Mouse (Mus musculus) forebrain, embryonic 11.5 days (tissue): ENCODE data around the gene Srsf7. TPM values are rescaled to one million over a fixed set of nuclear protein-coding genes. Genes with fewer than 3 reads are reported as not detected.
"Not testable (repeated sequence)": the region's sequence is repeated elsewhere in the genome, so short reads cannot be mapped to it uniquely, and the experiment has no call there.

ENCODE experiments used
- ATAC-seq: fragments of 200-750 bp; cut with Nextera tagmentation; replicated peaks from 2 replicates; pipeline ENCODE4 v1.8.0; 2017; ENCODE audit warnings: moderate TSS enrichment; ENCODE audit not compliant: low FRiP score
- DNase-seq: peaks from one replicate; pipeline ENCODE4 v3.0.0-alpha.2; 2017; ENCODE audit warnings: low spot score
- H3K27ac ChIP-seq: fragments of 300-500 bp; sonication (generic); 2 replicates; pipeline ENCODE4 v1.5.1; 2014; ENCODE audit warnings: low read depth, low read length
- H3K27me3 ChIP-seq: fragments of 300-500 bp; sonication (generic); 2 replicates; pipeline ENCODE4 v1.6.1; 2014; ENCODE audit warnings: mild to moderate bottlenecking, low read length, mixed read lengths; ENCODE audit not compliant: control insufficient read depth, insufficient read depth
- H3K36me3 ChIP-seq: fragments of 300-500 bp; sonication (generic); 2 replicates; pipeline ENCODE4 v1.6.1; 2014; ENCODE audit warnings: mild to moderate bottlenecking, low read length, moderate library complexity, mixed read lengths; ENCODE audit not compliant: control insufficient read depth, insufficient read depth
- H3K4me1 ChIP-seq: fragments of 300-500 bp; sonication (generic); replicated peaks from 2 replicates; pipeline ENCODE4 v1.6.1; 2014; ENCODE audit warnings: low read length, mixed read lengths; ENCODE audit not compliant: control insufficient read depth, insufficient read depth
- H3K4me2 ChIP-seq: fragments of 300-500 bp; sonication (generic); 2 replicates; pipeline ENCODE4 v1.6.1; 2014; ENCODE audit warnings: low read depth, mild to moderate bottlenecking, low read length, moderate library complexity, mixed read lengths; ENCODE audit not compliant: severe bottlenecking
- H3K4me3 ChIP-seq: fragments of 300-500 bp; sonication (generic); 2 replicates; pipeline ENCODE4 v1.5.1; 2014; ENCODE audit warnings: low read depth, low read length
- H3K9ac ChIP-seq: fragments of 300-500 bp; sonication (generic); 2 replicates; pipeline ENCODE4 v1.6.1; 2014; ENCODE audit warnings: low read length
- H3K9me3 ChIP-seq: fragments of 300-500 bp; sonication (generic); 2 replicates; pipeline ENCODE4 v1.6.1; 2016; ENCODE audit warnings: low read length, mixed read lengths; ENCODE audit not compliant: control insufficient read depth
- WGBS: fragments of 180-500 bp; shearing (Covaris S2); extraction: QIAGEN DNeasy Blood & Tissue Kit; methylation state at CpG from one replicate; pipeline ENCODE4 v1.1.7; 2014; 5-methylcytosine and 5-hydroxymethylcytosine counted together
- polyA plus RNA-seq: library from polyadenylated mRNA; unstranded; fragments of >200 nt; fragmentation: Nextera tagmentation; extraction: Ambion mirVana; gene quantifications from 2 replicates; pipeline ENCODE4 v1.2.1, GENCODE M21; 2014

The Srsf7 gene
- polyA plus RNA-seq, 1 experiment from 2014 or later, result 893 TPM

DNA sequence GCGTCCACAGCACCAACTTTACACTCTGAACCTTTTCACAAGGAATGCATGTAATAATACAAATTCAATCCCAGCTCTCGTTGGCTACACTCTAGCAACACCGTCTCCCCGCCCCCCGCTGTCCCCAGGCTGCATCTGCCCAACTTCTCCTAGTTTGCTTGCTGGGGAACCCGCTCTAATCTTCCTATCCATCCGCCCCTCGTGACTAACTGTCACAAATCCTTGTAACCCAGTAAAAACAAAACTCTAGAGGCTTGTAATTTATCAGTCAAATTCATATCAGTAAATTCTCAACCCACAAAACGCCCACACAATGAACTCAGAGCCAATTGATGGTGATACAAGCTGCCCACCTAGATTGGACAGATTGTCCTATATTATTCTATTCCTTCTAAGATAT, 14.1 kb upstream of the Srsf7 start:
- Histone ChIP-seq H3K9ac (no peak overlapping the region), H3K27me3 (no peaks in the 10 kb centered on the region), H3K4me2 (no peak overlapping the region), H3K4me1 (no peaks in the 10 kb centered on the region), H3K36me3 (no peaks in the 10 kb centered on the region), H3K4me3 (no peak overlapping the region), H3K9me3 (no peaks in the 10 kb centered on the region), H3K27ac (no peak overlapping the region)
- ATAC-seq, result no peak
- WGBS, result 71% methylated on average over 9 of the region's 9 CpGs
- DNase-seq, result no peak

DNA sequence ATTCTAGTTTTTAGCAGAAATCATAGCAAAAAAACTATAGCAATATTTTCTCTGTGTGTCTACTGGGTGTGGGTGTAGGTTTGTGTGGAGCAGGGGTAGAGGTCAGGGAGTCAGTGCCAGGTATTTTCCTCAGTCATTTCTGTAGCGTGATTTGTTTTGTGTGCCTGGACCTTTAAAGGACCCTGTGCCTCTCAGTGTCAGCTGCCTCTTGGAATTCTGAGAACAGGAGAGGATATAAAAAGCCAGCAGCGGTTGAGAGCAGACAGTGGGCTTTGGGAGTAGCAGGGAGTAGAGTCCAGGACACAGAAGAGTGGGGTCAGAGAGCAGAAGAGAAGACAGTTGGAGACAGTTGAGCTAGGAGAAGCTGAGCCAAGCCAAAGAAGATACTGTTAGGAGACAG, 13.0 kb upstream of the Srsf7 start:
- no peak overlapping the region for H3K27ac ChIP-seq
- no peaks in the 10 kb centered on the region for H3K4me1 ChIP-seq
- no peak for ATAC-seq
- H3K27me3 ChIP-seq, result no peaks in the 10 kb centered on the region
- WGBS, result 75% methylated on average over 2 of the region's 2 CpGs
- DNase-seq, result no peak
- H3K9me3 ChIP-seq, result no peaks in the 10 kb centered on the region
- H3K4me3 ChIP-seq, result no peak overlapping the region
- no peak overlapping the region for H3K9ac ChIP-seq
- no peak overlapping the region for H3K4me2 ChIP-seq
- no peaks in the 10 kb centered on the region for H3K36me3 ChIP-seq

DNA sequence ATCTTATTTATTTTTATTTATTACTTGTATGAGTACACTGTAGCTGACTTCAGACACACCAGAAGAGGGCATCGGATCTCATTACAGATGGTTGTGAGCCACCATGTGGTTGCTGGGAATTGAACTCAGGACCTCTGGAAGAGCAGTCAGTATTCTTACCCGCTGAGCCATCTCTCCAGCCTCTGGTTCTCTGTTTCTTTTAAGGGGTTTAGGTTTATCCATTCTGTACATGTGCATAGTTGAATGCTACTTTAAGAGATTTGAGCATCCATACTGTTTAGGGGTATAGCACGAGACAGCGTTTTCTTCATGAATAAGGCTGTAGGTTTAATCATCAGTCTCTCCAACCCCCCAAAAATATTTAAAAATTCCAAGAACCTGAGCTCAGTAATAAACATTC, 6.9 kb upstream of the Srsf7 start:
- H3K4me2 ChIP-seq, H3K4me1 ChIP-seq, H3K27me3 ChIP-seq, H3K27ac ChIP-seq, H3K36me3 ChIP-seq, H3K9ac ChIP-seq, DNase-seq, H3K9me3 ChIP-seq, ATAC-seq, H3K4me3 ChIP-seq: not testable (repeated sequence)
- 92% methylated on average over 4 of the region's 4 CpGs for WGBS

DNA sequence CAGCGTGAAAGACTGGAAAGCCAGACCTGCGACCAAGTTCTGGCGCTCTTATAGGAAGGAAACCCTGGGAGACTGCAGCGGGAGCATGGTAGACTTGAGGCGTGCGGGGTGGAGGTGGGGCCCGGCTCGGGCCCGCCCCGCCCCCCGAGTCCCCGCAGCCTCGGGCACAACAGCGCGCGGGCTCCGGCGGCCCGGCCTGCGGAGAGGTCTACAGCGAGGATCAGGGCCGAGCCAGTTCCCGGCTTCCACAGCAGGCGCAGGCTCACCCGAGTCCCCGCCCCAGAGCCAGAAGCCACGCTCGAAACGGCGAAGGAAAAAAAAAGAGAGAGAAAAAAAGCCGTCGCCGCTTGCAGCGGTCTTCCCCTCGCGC, 821 bp downstream of the Srsf7 start:
- Histone ChIP-seq H3K27ac (peak overlapping the region; percentile 98), H3K4me1 (peaks cover 4% of the 10 kb centered on the region; the same call in 1 of the 2 replicates), H3K9me3 (no peaks in the 10 kb centered on the region), H3K4me2 (peak overlapping the region; percentile 88), H3K27me3 (no peaks in the 10 kb centered on the region), H3K4me3 (peak overlapping the region; percentile 98), H3K36me3 (peaks cover 11% of the 10 kb centered on the region; the same call in 1 of the 2 replicates), H3K9ac (peak overlapping the region; percentile 98)
- peak; percentile 79 for DNase-seq
- peak; percentile 71 for ATAC-seq
- under 1% methylated on average over 33 of the region's 36 CpGs for WGBS

DNA sequence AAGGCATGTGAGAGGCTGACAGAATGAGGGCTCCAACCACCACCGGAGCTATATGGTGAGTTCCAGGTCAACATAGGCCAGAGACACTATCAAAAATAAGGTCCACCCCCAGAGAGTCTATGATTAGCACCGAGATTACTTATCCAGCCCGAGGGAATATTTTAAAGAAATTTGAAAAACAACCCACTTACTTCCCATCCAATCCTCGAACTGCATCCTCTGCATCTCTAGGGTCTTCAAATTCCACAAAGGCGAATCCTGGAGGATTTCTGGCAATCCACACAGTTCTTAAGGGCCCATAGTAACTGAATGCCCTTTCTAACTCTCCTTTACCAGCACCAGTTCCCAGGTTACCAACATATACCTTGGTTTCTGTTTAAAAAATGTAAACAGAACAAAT, 1.4 kb downstream of the Srsf7 start:
- H3K27ac ChIP-seq, result no peak overlapping the region

DNA sequence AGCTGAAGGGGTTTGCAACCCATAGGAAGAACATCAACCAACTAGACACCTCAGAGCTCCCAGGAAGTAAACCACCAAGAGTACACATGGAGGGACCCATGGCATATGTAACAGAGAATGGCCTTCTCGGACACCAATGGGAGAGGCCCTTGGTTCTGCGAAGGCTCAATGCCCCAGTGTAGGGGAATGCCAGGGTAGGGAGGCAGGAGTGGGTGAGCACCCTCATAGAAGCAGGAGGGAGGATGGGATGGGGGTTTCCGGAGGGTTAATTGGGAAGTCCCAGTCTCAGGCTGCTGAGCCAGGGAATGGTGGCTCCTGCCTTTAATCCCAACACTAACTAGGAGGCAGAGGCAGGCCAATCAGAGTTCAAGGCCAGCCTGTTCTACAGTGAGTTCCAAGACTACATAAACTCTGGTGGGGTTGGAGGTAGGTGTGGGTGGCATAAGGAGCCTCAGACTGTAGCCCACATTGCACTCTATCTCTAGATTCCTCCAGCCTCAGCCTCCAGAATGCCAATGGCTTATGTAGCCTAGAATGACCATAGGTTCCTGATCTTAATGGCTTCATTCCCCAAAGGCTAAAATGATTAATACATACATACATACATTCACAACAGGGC, 7.8 kb downstream of the Srsf7 start:
- Histone ChIP-seq H3K4me1 (no peaks in the 10 kb centered on the region), H3K27me3 (no peaks in the 10 kb centered on the region), H3K9ac (no peak overlapping the region), H3K27ac (no peak overlapping the region), H3K36me3 (peaks cover 14% of the 10 kb centered on the region; the same call in 1 of the 2 replicates), H3K4me3 (no peak overlapping the region), H3K4me2 (no peak overlapping the region), H3K9me3 (no peaks in the 10 kb centered on the region)
- no peak for DNase-seq
- 85% methylated on average over 3 of the region's 3 CpGs for WGBS
- ATAC-seq, result peak; percentile 56

More for the DNA sequence above, 1.4 kb downstream of the Srsf7 start:
- no peak for ATAC-seq
- Histone ChIP-seq H3K4me2 (peak overlapping the region; percentile 88), H3K27me3 (no peaks in the 10 kb centered on the region), H3K9ac (peak overlapping the region; percentile 98), H3K36me3 (peaks cover 13% of the 10 kb centered on the region; the same call in 1 of the 2 replicates), H3K4me1 (peaks cover 4% of the 10 kb centered on the region; the same call in 1 of the 2 replicates), H3K9me3 (no peaks in the 10 kb centered on the region), H3K4me3 (peak overlapping the region; percentile 98)
- WGBS, result 51% methylated on average over 5 of the region's 5 CpGs
- no peak for DNase-seq

DNA sequence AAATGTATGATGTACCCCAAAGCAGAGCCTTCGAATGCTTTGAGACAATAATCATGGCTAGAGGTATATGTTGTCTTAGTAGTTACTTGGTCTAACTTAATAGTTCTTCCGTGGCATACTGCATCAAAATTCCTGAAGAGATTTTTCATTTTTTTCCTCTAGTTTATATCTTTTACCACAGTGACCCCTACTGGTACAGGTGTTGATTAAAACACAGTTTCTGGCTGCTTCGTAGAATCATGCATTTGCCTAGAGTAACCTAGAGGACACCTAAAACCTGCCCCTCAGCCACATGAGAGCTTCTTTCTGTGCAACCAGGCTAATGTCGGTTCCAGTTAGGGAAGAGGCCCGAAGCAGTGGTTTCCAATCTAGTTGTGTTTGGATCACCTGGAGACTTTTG, 14.0 kb downstream of the Srsf7 start:
- 71% methylated on average over 5 of the region's 5 CpGs for WGBS
- no peaks in the 10 kb centered on the region for H3K9me3 ChIP-seq
- DNase-seq, result no peak
- H3K9ac ChIP-seq, result no peak overlapping the region
- no peak overlapping the region for H3K4me2 ChIP-seq
- no peak overlapping the region for H3K4me3 ChIP-seq
- H3K36me3 ChIP-seq, result no peaks in the 10 kb centered on the region; the same call in 1 of the 2 replicates
- no peaks in the 10 kb centered on the region for H3K4me1 ChIP-seq
- ATAC-seq, result no peak
- H3K27ac ChIP-seq, result no peak overlapping the region
- no peaks in the 10 kb centered on the region for H3K27me3 ChIP-seq

DNA sequence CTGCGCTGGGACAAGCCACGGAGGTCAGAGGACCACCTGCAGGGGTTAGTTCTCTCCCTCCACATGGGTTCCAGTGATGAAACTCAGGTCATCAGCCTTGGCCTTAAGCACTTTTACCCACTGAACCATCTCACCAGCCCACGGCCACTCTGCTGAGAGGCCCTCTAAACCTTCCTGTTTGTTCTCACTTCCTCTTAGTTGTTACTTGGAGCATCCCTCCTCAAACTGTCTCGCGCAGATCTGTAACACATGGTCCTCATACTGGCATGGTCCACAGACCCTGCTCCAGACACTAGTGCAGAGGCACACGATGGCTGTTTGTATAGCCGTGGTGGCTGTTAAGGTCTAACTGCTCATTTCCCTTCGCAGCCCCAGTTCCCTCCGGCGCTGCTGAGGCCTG, 23.5 kb downstream of the Srsf7 start:
- no peak overlapping the region for H3K4me2 ChIP-seq
- DNase-seq, result no peak
- H3K27me3 ChIP-seq, result no peaks in the 10 kb centered on the region
- no peak overlapping the region for H3K4me3 ChIP-seq
- ATAC-seq, result no peak
- H3K9me3 ChIP-seq, result no peaks in the 10 kb centered on the region
- WGBS, result 89% methylated on average over 10 of the region's 10 CpGs
- H3K27ac ChIP-seq, result no peak overlapping the region
- H3K36me3 ChIP-seq, result no peaks in the 10 kb centered on the region
- no peaks in the 10 kb centered on the region for H3K4me1 ChIP-seq
- no peak overlapping the region for H3K9ac ChIP-seq

DNA sequence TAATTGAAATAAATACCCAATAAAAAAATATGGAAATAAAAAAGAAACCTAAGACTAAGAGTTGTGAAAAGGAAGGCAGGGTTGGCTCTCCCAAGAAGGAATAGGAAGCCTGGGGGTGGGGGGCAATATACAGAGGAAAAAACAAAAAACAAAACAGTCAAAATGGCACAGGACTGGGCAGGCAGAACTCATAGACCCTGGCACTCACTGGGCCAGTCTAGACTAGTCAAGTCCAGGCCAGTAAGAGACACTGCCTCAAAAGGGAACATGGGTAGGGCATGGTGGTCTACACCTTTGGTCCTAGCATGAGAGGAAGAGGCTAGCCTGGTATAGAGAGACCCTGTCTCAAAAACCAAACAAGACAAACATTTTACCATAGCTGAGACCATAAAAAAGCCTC, 26.6 kb downstream of the Srsf7 start:
- H3K9me3 ChIP-seq, result no peaks in the 10 kb centered on the region
- no peak overlapping the region for H3K9ac ChIP-seq
- no peaks in the 10 kb centered on the region for H3K27me3 ChIP-seq
- H3K4me3 ChIP-seq, result no peak overlapping the region
- DNase-seq, result no peak
- no peak overlapping the region for H3K4me2 ChIP-seq
- H3K4me1 ChIP-seq, result no peaks in the 10 kb centered on the region
- ATAC-seq, result peak; percentile 45; the same call in 1 of the 2 replicates
- H3K36me3 ChIP-seq, result no peaks in the 10 kb centered on the region
- no peak overlapping the region for H3K27ac ChIP-seq
